Mouse (Mus musculus): Measurements from ENCODE around the gene Nkiras1. TPM values are rescaled to one million over a fixed set of nuclear protein-coding genes. Genes with fewer than 3 reads are reported as not detected.
"Not testable (repeated sequence)": the region's sequence is repeated elsewhere in the genome, so short reads cannot be mapped to it uniquely, and the experiment has no call there.

The Nkiras1 gene
- polyA plus RNA-seq, 1 experiment from 2014 or later, result 17.3 TPM

DNA sequence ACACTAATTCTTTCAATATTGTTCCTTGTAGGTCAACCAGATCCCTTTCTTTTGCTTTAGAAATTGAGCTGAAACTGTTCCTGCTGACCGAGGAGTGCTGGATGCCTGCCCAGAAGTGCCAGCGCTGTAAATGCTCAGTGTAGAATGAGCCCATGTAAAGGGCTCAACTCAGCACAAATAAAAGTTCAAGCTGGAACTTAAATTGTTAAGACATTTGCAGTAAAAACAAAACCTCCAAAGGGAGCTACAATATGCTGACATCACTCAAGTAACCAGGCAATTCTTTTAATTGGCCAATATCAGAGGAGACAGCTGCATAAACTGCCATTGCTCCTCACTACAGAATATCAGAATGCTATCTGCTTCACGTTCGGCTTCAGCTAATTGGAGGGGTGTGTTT is 7.5 kb upstream of the Nkiras1 start:
- Histone ChIP-seq H3K9ac (ENCODE audit: low read length) (no peak overlapping the region), H3K4me2 (ENCODE audit: low read depth) (no peak overlapping the region), H3K4me1 (ENCODE audit: control insufficient read depth, insufficient read depth, low read length) (no peaks in the 10 kb centered on the region), H3K36me3 (ENCODE audit: control insufficient read depth, insufficient read depth, low read length) (peaks cover 7% of the 10 kb centered on the region), H3K4me3 (ENCODE audit: low read depth, low read length) (no peak overlapping the region), H3K9me3 (ENCODE audit: control insufficient read depth, low read length) (no peaks in the 10 kb centered on the region), H3K27me3 (ENCODE audit: control insufficient read depth, insufficient read depth, low read length) (no peaks in the 10 kb centered on the region), H3K27ac (ENCODE audit: low read depth, low read length) (no peak overlapping the region)
- 80% methylated on average over 4 of the region's 4 CpGs for WGBS
- no peak for ATAC-seq (ENCODE audit: insufficient read depth, low FRiP score, low TSS enrichment)
- DNase-seq (ENCODE audit: low spot score), result no peak

GRCm38 (mm10) chr14:18269947-18270528 is 898 bp upstream of the Nkiras1 start:
- 1% methylated on average over 19 of the region's 24 CpGs for WGBS
- Histone ChIP-seq H3K9ac (ENCODE audit: low read length) (peak overlapping the region; percentile 83), H3K27ac (ENCODE audit: low read depth, low read length) (peak overlapping the region; percentile 28; the same call in 1 of the 2 replicates), H3K4me2 (ENCODE audit: low read depth) (peak overlapping the region; percentile 70), H3K4me3 (ENCODE audit: low read depth, low read length) (peak overlapping the region; percentile 56)
- DNase-seq (ENCODE audit: low spot score); H3K4me1 ChIP-seq (ENCODE audit: control insufficient read depth, insufficient read depth, low read length); H3K9me3 ChIP-seq (ENCODE audit: control insufficient read depth, low read length); H3K27me3 ChIP-seq (ENCODE audit: control insufficient read depth, insufficient read depth, low read length); H3K36me3 ChIP-seq (ENCODE audit: control insufficient read depth, insufficient read depth, low read length): not testable (repeated sequence)
- ATAC-seq (ENCODE audit: insufficient read depth, low FRiP score, low TSS enrichment), result peak; percentile 1; the same call in 1 of the 2 replicates

- Histone ChIP-seq H3K9me3 (ENCODE audit: control insufficient read depth, low read length) (no peaks in the 10 kb centered on the region), H3K9ac (ENCODE audit: low read length) (no peak overlapping the region), H3K27ac (ENCODE audit: low read depth, low read length) (no peak overlapping the region), H3K4me2 (ENCODE audit: low read depth) (peak overlapping the region; percentile 57), H3K36me3 (ENCODE audit: control insufficient read depth, insufficient read depth, low read length) (peaks cover 6% of the 10 kb centered on the region), H3K4me1 (ENCODE audit: control insufficient read depth, insufficient read depth, low read length) (no peaks in the 10 kb centered on the region), H3K4me3 (ENCODE audit: low read depth, low read length) (peak overlapping the region; percentile 56), H3K27me3 (ENCODE audit: control insufficient read depth, insufficient read depth, low read length) (no peaks in the 10 kb centered on the region)
- no peak for ATAC-seq (ENCODE audit: insufficient read depth, low FRiP score, low TSS enrichment)
- 19% methylated on average over 6 of the region's 7 CpGs for WGBS
- DNase-seq (ENCODE audit: low spot score), result no peak
Observed at GRCm38 (mm10) chr14:18271666-18272065, 730 bp downstream of the Nkiras1 start.

- no peak overlapping the region for H3K4me3 ChIP-seq (ENCODE audit: low read depth, low read length)
- H3K4me1 ChIP-seq (ENCODE audit: control insufficient read depth, insufficient read depth, low read length), result no peaks in the 10 kb centered on the region
- ATAC-seq (ENCODE audit: insufficient read depth, low FRiP score, low TSS enrichment), result no peak
- 80% methylated on average over 1 of the region's 1 CpGs for whole genome bisulfite sequencing
- H3K36me3 ChIP-seq (ENCODE audit: control insufficient read depth, insufficient read depth, low read length), result no peaks in the 10 kb centered on the region
- H3K27ac ChIP-seq (ENCODE audit: low read depth, low read length), result no peak overlapping the region
- no peaks in the 10 kb centered on the region for H3K9me3 ChIP-seq (ENCODE audit: control insufficient read depth, low read length)
- no peak overlapping the region for H3K9ac ChIP-seq (ENCODE audit: low read length)
- DNase-seq (ENCODE audit: low spot score), result no peak
- no peaks in the 10 kb centered on the region for H3K27me3 ChIP-seq (ENCODE audit: control insufficient read depth, insufficient read depth, low read length)
- no peak overlapping the region for H3K4me2 ChIP-seq (ENCODE audit: low read depth)
Observed at GRCm38 (mm10) chr14:18274526-18274925, 3.6 kb downstream of the Nkiras1 start.

DNA sequence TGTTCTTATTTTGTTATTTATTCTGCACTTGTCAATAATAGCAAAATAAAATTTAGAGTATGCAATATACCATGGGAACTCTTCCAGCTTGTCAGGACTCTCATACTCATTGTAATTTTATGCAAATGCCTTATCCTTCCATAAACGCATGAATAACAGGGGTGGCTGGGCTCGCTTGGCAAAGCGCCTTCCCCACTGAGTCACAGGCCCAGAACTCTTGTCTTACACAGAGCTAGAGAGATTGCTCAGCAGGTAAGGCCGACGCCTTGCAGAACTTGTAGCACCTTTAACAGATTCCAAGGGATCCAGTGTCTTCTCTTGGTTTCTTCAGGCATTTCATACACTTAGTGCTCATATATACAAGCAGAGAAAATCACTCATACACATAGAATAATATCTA is 9.4 kb downstream of the Nkiras1 start:
- H3K9ac ChIP-seq (ENCODE audit: low read length), result no peak overlapping the region
- H3K4me2 ChIP-seq (ENCODE audit: low read depth), result no peak overlapping the region
- no peak for DNase-seq (ENCODE audit: low spot score)
- H3K4me1 ChIP-seq (ENCODE audit: control insufficient read depth, insufficient read depth, low read length), result no peaks in the 10 kb centered on the region
- no peak for ATAC-seq (ENCODE audit: insufficient read depth, low FRiP score, low TSS enrichment)
- H3K9me3 ChIP-seq (ENCODE audit: control insufficient read depth, low read length), result no peaks in the 10 kb centered on the region
- H3K27me3 ChIP-seq (ENCODE audit: control insufficient read depth, insufficient read depth, low read length), result no peaks in the 10 kb centered on the region
- 92% methylated on average over 5 of the region's 5 CpGs for WGBS
- H3K4me3 ChIP-seq (ENCODE audit: low read depth, low read length), result no peak overlapping the region
- no peak overlapping the region for H3K27ac ChIP-seq (ENCODE audit: low read depth, low read length)
- H3K36me3 ChIP-seq (ENCODE audit: control insufficient read depth, insufficient read depth, low read length), result no peaks in the 10 kb centered on the region

DNA sequence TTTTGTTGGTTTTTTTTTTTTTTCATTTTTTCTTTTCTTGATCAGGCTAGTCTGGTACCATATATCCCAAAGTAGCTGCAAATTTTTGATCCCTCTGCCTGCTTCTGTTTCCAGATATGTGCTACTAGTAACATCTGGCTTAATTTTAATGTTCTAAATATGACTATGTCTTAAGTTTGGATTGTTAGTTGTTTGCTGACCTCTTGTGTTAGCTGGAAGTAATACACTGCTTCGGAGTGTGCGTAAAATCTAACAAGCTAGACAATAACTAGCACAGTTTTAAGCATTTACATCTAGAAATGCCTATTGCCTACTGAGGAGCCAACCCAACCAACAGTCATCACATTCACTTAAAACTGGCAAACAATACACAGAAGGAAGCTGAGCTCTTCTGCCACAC is 13.6 kb downstream of the Nkiras1 start:
- no peaks in the 10 kb centered on the region for H3K36me3 ChIP-seq (ENCODE audit: control insufficient read depth, insufficient read depth, low read length)
- 90% methylated on average over 2 of the region's 2 CpGs for WGBS
- H3K4me2 ChIP-seq (ENCODE audit: low read depth), result no peak overlapping the region
- no peak overlapping the region for H3K27ac ChIP-seq (ENCODE audit: low read depth, low read length)
- no peaks in the 10 kb centered on the region for H3K27me3 ChIP-seq (ENCODE audit: control insufficient read depth, insufficient read depth, low read length)
- H3K9me3 ChIP-seq (ENCODE audit: control insufficient read depth, low read length), result no peaks in the 10 kb centered on the region
- no peak overlapping the region for H3K9ac ChIP-seq (ENCODE audit: low read length)
- no peak overlapping the region for H3K4me3 ChIP-seq (ENCODE audit: low read depth, low read length)
- ATAC-seq (ENCODE audit: insufficient read depth, low FRiP score, low TSS enrichment) (no peak), DNase-seq (ENCODE audit: low spot score) (no peak)
- no peaks in the 10 kb centered on the region for H3K4me1 ChIP-seq (ENCODE audit: control insufficient read depth, insufficient read depth, low read length)

DNA sequence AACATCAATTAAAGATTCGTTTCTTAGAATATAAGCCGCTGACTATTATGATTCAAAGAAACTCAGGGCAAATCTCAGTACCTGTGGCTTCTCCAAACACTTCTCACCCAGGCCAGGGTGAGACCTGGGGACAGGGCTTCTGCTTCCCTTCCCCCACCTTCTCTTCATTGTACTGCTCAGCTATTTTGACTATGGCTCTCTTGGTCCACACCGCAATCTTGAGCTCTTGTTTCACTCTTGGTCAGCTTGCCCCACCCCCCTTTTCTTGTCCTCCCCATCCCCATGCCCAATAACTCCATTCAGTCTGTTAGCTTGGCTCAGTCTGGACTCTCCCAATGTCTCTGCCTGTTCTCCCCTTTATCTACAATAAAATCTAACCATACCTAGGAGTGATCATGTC is 14.5 kb downstream of the Nkiras1 start:
- ATAC-seq (ENCODE audit: insufficient read depth, low FRiP score, low TSS enrichment) (no peak), DNase-seq (ENCODE audit: low spot score) (no peak)
- H3K36me3 ChIP-seq (ENCODE audit: control insufficient read depth, insufficient read depth, low read length), result no peaks in the 10 kb centered on the region
- no peak overlapping the region for H3K27ac ChIP-seq (ENCODE audit: low read depth, low read length)
- no peaks in the 10 kb centered on the region for H3K27me3 ChIP-seq (ENCODE audit: control insufficient read depth, insufficient read depth, low read length)
- no peak overlapping the region for H3K4me3 ChIP-seq (ENCODE audit: low read depth, low read length)
- H3K4me2 ChIP-seq (ENCODE audit: low read depth), result no peak overlapping the region
- H3K9me3 ChIP-seq (ENCODE audit: control insufficient read depth, low read length), result no peaks in the 10 kb centered on the region
- no peaks in the 10 kb centered on the region for H3K4me1 ChIP-seq (ENCODE audit: control insufficient read depth, insufficient read depth, low read length)
- 97% methylated on average over 3 of the region's 3 CpGs for WGBS
- no peak overlapping the region for H3K9ac ChIP-seq (ENCODE audit: low read length)

- no peak overlapping the region for H3K4me2 ChIP-seq (ENCODE audit: low read depth)
- ATAC-seq (ENCODE audit: insufficient read depth, low FRiP score, low TSS enrichment), result no peak
- H3K27me3 ChIP-seq (ENCODE audit: control insufficient read depth, insufficient read depth, low read length), result no peaks in the 10 kb centered on the region
- H3K9ac ChIP-seq (ENCODE audit: low read length), result no peak overlapping the region
- no peak for DNase-seq (ENCODE audit: low spot score)
- H3K27ac ChIP-seq (ENCODE audit: low read depth, low read length), result no peak overlapping the region
- no peaks in the 10 kb centered on the region for H3K36me3 ChIP-seq (ENCODE audit: control insufficient read depth, insufficient read depth, low read length)
- no peaks in the 10 kb centered on the region for H3K4me1 ChIP-seq (ENCODE audit: control insufficient read depth, insufficient read depth, low read length)
- no peak overlapping the region for H3K4me3 ChIP-seq (ENCODE audit: low read depth, low read length)
- 91% methylated on average over 2 of the region's 2 CpGs for WGBS
- H3K9me3 ChIP-seq (ENCODE audit: control insufficient read depth, low read length), result no peaks in the 10 kb centered on the region
Observed at GRCm38 (mm10) chr14:18286441-18286840, 15.5 kb downstream of the Nkiras1 start.

GRCm38 (mm10) chr14:18287391-18287790 is 16.5 kb downstream of the Nkiras1 start:
- Histone ChIP-seq H3K27ac (ENCODE audit: low read depth, low read length) (no peak overlapping the region), H3K4me2 (ENCODE audit: low read depth) (no peak overlapping the region), H3K9ac (ENCODE audit: low read length) (no peak overlapping the region), H3K4me1 (ENCODE audit: control insufficient read depth, insufficient read depth, low read length) (no peaks in the 10 kb centered on the region), H3K36me3 (ENCODE audit: control insufficient read depth, insufficient read depth, low read length) (no peaks in the 10 kb centered on the region), H3K4me3 (ENCODE audit: low read depth, low read length) (no peak overlapping the region), H3K27me3 (ENCODE audit: control insufficient read depth, insufficient read depth, low read length) (no peaks in the 10 kb centered on the region), H3K9me3 (ENCODE audit: control insufficient read depth, low read length) (no peaks in the 10 kb centered on the region)
- DNase-seq (ENCODE audit: low spot score), result no peak
- no peak for ATAC-seq (ENCODE audit: insufficient read depth, low FRiP score, low TSS enrichment)
- WGBS, result 83% methylated on average over 2 of the region's 2 CpGs
